Mouse (Mus musculus): ENCODE data around the gene Ttyh2. TPM values are rescaled to one million over a fixed set of nuclear protein-coding genes. Genes with fewer than 3 reads are reported as not detected.
A peak's percentile ranks its signal among the peaks of the same experiment; 100 is the strongest.

Gene Ttyh2
- polyA plus RNA-seq, 1 experiment from 2014 or later: 23.7 TPM

DNA sequence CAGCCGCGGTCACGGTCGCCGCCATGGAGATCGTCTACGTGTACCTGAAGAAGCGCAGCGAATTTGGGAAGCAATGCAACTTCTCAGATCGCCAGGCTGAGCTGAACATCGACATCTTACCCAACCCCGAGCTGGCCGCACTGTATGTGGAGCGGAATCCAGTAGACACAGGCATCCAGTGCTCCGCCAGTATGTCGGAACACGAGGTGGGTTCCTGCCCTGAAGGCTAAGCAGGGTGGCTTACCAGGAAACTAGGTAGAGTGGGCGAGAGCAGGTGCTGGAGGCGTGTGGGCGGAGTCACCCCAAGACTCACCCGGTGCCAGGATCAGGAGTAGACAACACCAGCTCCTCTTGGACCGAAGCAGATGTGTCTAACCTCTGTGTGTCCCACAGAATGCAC, 57.7 kb downstream of the Ttyh2 start:
- TF ChIP-seq EP300 (IDR thresholded peaks at IDR 0.05; ENCODE audit: low read depth): no peak
- no peak for TF ChIP-seq CTCF (IDR thresholded peaks at IDR 0.05; ENCODE audit: low read depth)
- DNase-seq (no peak), ATAC-seq (no peak)
- H3K9ac ChIP-seq (replicated peaks): no peak overlapping the region
- no peaks in the 10 kb centered on the region for H3K9me3 ChIP-seq (ENCODE audit: low read length)
- no peak overlapping the region for H3K4me3 ChIP-seq (ENCODE audit: low read depth, low read length)
- no peak overlapping the region for H3K4me2 ChIP-seq (ENCODE audit: low read depth, low read length)
- no peaks in the 10 kb centered on the region for H3K36me3 ChIP-seq (replicated peaks; ENCODE audit: insufficient read depth, low read length)
- no peak overlapping the region for H3K27ac ChIP-seq (ENCODE audit: low read depth)
- WGBS (ENCODE audit: insufficient replicate concordance): 72% methylated on average over 22 of the region's 22 CpGs
- H3K4me1 ChIP-seq (ENCODE audit: insufficient read depth): 0 out of 2 replicates have a peak, but pooled peaks cover 3% of the 10 kb centered on the region
- no peaks in the 10 kb centered on the region for H3K27me3 ChIP-seq (ENCODE audit: insufficient read depth, low read length)

DNA sequence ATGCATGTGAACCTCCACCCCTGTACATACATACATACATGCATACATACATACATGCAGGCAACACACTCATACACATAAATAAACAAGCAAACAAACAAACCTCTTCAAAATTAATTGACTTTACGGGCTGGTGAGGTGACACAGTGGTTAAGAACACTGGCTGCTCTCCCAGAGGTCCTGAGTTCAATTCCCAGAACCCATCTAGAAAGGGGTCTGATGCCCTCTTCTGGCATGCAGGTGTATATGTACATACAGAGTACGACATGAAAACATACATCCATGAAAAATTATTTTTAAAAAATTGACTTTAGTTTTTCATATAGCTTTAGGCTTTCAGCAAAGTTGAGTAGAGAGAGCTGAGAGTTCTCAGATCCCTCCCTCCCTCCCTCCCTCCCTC, 60.9 kb downstream of the Ttyh2 start:
- no peak overlapping the region for H3K4me2 ChIP-seq (ENCODE audit: low read depth, low read length)
- no peak overlapping the region for H3K27ac ChIP-seq (ENCODE audit: low read depth)
- no peaks in the 10 kb centered on the region for H3K4me1 ChIP-seq (ENCODE audit: insufficient read depth)
- no peaks in the 10 kb centered on the region for H3K36me3 ChIP-seq (replicated peaks; ENCODE audit: insufficient read depth, low read length)
- ATAC-seq (no peak), DNase-seq (no peak)
- H3K9me3 ChIP-seq (ENCODE audit: low read length): no peaks in the 10 kb centered on the region
- H3K4me3 ChIP-seq (ENCODE audit: low read depth, low read length): no peak overlapping the region
- WGBS (ENCODE audit: insufficient replicate concordance): 62% methylated on average over 2 of the region's 2 CpGs
- TF ChIP-seq CTCF (IDR thresholded peaks at IDR 0.05; ENCODE audit: low read depth) (no peak), EP300 (IDR thresholded peaks at IDR 0.05; ENCODE audit: low read depth) (no peak)
- no peak overlapping the region for H3K9ac ChIP-seq (replicated peaks)
- H3K27me3 ChIP-seq (ENCODE audit: insufficient read depth, low read length): no peaks in the 10 kb centered on the region

DNA sequence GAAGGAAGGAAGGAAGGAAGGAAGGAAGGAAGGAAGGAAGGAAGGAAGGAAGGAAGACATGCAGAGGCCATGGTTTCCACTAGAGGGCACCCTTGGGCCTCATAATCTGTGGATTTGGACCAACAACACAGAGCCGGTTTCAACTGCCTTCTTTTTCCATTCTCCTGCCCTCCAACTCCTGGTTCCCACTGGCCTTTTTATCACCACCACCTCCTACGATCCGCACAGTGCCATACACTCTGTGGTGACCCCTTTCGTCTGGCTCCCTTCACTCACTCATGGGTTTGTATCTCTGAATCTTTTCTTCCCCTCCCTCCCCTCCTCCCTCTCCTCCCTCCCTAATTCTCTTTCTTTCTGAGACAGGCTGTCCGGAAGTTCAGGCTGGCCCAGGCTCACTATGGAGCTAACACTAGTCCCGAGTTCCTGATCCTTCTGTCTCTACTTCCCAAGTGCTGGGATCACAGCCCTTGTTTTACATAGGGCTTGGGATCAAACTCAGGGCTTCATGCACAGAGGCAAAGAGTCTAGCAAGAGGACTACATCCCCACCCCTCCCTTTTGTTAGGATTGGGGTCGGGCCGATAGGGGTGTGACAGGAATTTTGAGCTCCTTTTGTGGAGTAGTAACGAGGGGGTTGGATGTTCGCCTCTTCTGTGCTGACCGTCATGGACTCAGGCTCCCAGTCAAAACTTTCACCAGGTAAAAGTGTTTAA, 61.8 kb downstream of the Ttyh2 start:
- Histone ChIP-seq H3K9ac (replicated peaks) (no peak overlapping the region), H3K36me3 (replicated peaks; ENCODE audit: insufficient read depth, low read length) (no peaks in the 10 kb centered on the region), H3K27ac (ENCODE audit: low read depth) (no peak overlapping the region), H3K9me3 (ENCODE audit: low read length) (no peaks in the 10 kb centered on the region), H3K4me1 (ENCODE audit: insufficient read depth) (no peaks in the 10 kb centered on the region), H3K4me3 (ENCODE audit: low read depth, low read length) (no peak overlapping the region), H3K4me2 (ENCODE audit: low read depth, low read length) (no peak overlapping the region), H3K27me3 (ENCODE audit: insufficient read depth, low read length) (no peaks in the 10 kb centered on the region)
- DNase-seq (peak; percentile 48), ATAC-seq (no peak)
- 52% methylated on average over 11 of the region's 11 CpGs for WGBS (ENCODE audit: insufficient replicate concordance)
- TF ChIP-seq CTCF (IDR thresholded peaks at IDR 0.05; ENCODE audit: low read depth): peak; percentile 69
- no peak for TF ChIP-seq EP300 (IDR thresholded peaks at IDR 0.05; ENCODE audit: low read depth)

DNA sequence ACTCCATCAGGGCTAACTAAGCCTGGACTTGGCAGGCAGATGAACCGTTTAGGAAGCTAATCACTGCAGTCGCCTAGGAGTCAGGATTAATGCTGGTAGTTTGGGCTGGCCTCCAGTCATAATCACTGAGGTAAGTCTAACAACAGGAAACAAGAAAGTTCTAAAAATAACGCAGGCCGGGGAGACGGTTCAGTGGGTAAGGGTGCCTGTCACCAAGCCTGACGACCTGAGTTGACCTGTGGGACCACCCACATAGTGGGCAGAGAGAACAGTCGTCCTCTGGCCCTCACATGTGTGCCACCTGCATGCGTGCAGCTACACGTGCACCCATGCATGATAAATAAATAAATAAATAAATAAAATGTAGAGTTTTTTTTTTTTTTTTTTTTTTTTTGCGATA, 65.4 kb downstream of the Ttyh2 start:
- 42% methylated on average over 10 of the region's 10 CpGs for WGBS (ENCODE audit: insufficient replicate concordance)

DNA sequence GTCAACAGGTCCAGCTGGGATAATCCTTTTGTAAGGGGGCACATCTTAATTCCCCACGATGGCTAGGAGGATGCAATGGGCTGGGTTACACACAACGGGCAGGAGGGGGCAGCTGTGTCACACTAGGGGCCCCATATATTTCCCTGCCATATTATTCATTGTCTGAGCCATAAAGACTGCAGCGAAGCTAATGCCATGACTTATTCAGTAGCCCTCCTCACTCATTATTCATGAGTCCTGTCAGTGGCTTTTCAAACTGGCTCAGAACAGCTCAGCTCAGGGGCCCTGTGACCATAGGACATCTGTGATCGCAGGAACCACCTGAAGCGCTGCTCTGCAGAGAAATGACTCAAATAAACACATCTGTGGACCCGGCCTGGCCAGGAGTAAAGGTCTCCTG, 66.2 kb downstream of the Ttyh2 start:
- DNase-seq: no peak
- Histone ChIP-seq H3K4me1 (ENCODE audit: insufficient read depth) (no peaks in the 10 kb centered on the region), H3K4me3 (ENCODE audit: low read depth, low read length) (no peak overlapping the region), H3K36me3 (replicated peaks; ENCODE audit: insufficient read depth, low read length) (no peaks in the 10 kb centered on the region), H3K27me3 (ENCODE audit: insufficient read depth, low read length) (no peaks in the 10 kb centered on the region), H3K9me3 (ENCODE audit: low read length) (no peaks in the 10 kb centered on the region), H3K4me2 (ENCODE audit: low read depth, low read length) (no peak overlapping the region), H3K9ac (replicated peaks) (no peak overlapping the region), H3K27ac (ENCODE audit: low read depth) (no peak overlapping the region)
- WGBS (ENCODE audit: insufficient replicate concordance): 47% methylated on average over 6 of the region's 6 CpGs
- ATAC-seq: no peak
- TF ChIP-seq CTCF (IDR thresholded peaks at IDR 0.05; ENCODE audit: low read depth): no peak
- no peak for TF ChIP-seq EP300 (IDR thresholded peaks at IDR 0.05; ENCODE audit: low read depth)

More for the DNA sequence above, 65.4 kb downstream of the Ttyh2 start:
- Histone ChIP-seq H3K36me3 (replicated peaks; ENCODE audit: insufficient read depth, low read length) (no peaks in the 10 kb centered on the region), H3K27ac (ENCODE audit: low read depth) (no peak overlapping the region), H3K4me2 (ENCODE audit: low read depth, low read length) (no peak overlapping the region), H3K27me3 (ENCODE audit: insufficient read depth, low read length) (no peaks in the 10 kb centered on the region), H3K9ac (replicated peaks) (no peak overlapping the region), H3K4me1 (ENCODE audit: insufficient read depth) (no peaks in the 10 kb centered on the region), H3K4me3 (ENCODE audit: low read depth, low read length) (no peak overlapping the region), H3K9me3 (ENCODE audit: low read length) (no peaks in the 10 kb centered on the region)
- ATAC-seq (no peak), DNase-seq (no peak)
- TF ChIP-seq CTCF (IDR thresholded peaks at IDR 0.05; ENCODE audit: low read depth): no peak
- no peak for TF ChIP-seq EP300 (IDR thresholded peaks at IDR 0.05; ENCODE audit: low read depth)

DNA sequence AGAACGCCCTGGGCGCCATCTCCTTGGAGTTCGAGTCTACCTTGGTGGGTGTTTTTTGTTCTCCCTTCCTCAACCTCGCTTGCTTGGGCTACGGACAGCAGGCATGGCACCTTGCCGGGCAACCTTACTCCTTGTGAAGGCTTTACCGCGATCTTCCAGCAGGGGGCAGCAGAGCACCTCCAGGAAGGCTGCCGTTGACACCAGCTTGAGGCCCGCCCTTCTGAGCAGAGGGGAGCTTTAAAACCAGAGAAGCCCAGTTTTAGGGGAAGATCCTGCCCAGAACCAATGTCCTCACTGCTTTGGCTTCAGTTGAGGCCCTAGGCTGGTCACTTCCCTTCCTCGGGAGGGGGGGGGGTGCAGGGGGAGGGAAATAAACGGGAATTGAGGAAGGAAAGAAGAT, 69.9 kb downstream of the Ttyh2 start:
- TF ChIP-seq EP300 (IDR thresholded peaks at IDR 0.05; ENCODE audit: low read depth) (no peak), CTCF (IDR thresholded peaks at IDR 0.05; ENCODE audit: low read depth) (peak; percentile 98)
- 2% methylated on average over 12 of the region's 12 CpGs for WGBS (ENCODE audit: insufficient replicate concordance)
- no peak overlapping the region for H3K4me2 ChIP-seq (ENCODE audit: low read depth, low read length)

More for the DNA sequence above, 69.9 kb downstream of the Ttyh2 start:
- Histone ChIP-seq H3K27me3 (ENCODE audit: insufficient read depth, low read length) (no peaks in the 10 kb centered on the region), H3K36me3 (replicated peaks; ENCODE audit: insufficient read depth, low read length) (no peaks in the 10 kb centered on the region), H3K4me3 (ENCODE audit: low read depth, low read length) (no peak overlapping the region), H3K9ac (replicated peaks) (no peak overlapping the region), H3K27ac (ENCODE audit: low read depth) (no peak overlapping the region), H3K9me3 (ENCODE audit: low read length) (no peaks in the 10 kb centered on the region), H3K4me1 (ENCODE audit: insufficient read depth) (no peaks in the 10 kb centered on the region)
- ATAC-seq: peak; percentile 65; the same call in 1 of the 2 replicates
- peak; percentile 92 for DNase-seq

Data from liver, postnatal 0 days (tissue).